Mouse (Mus musculus) brain, adult 2 months (tissue): ENCODE measurements around the gene Plxnc1.
A peak's percentile ranks its signal among the peaks of the same experiment; 100 is the strongest.

Source experiments
- DNase-seq: peaks from one replicate; pipeline ENCODE4 v3.0.0; 2011; ENCODE audit warnings: low read depth, low spot score

Plxnc1 gene

DNA sequence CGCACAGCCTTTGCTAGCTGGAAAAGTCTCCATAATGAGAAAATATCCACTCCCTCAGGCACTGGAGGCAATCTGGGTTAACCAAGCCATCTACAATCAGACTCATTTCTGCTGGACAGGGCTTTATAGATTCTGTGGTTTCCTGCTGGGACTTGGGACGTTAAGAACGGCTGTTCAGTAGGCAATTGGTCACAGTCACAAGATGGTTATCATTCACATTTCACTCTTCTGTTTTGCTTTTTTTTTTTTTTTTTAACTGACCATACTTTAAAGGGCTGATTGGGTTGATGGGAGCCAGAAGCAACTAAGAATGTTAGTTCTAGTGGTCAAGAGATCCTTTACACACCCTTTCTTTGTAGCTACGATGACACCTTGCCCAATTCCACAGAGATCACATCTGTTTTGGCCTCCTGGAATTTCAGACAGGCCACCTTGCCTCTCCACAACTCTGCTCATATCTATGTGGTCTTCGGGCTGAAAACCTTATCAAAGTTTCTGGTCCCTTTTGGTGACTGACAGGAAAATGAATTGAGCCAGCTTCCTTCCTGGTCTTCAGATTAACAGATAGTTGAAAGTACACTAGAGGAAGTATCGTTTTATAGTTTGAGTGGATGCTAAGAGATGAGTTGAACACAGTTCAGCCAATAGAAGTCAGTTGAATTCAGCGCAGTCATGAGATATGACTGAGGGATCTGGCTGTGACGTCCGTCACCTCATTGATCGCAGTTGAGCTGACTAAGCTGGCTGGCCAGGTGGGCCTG lies 3.5 kb upstream of the Plxnc1 start:
- no peak for DNase-seq

DNA sequence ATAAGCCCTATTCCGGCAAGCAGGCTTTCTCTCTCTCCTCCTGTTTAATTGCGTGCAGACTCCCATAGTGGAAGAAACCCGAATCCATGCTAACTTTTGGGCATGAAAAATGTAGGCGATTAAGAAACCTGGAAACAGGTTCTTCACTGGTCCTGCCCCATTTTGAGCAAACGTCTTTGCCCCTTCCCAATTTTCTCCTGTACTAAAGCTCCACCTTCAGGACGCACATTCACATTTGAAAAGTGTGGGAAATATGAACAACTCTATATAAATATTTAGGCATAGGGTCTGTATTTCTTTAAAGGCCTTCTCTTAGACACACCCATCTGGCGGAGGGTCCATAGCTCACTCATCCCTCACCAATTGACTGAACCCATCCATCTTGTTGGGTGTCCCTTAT lies 2.8 kb upstream of the Plxnc1 start:
- peak; percentile 53 for DNase-seq

DNA sequence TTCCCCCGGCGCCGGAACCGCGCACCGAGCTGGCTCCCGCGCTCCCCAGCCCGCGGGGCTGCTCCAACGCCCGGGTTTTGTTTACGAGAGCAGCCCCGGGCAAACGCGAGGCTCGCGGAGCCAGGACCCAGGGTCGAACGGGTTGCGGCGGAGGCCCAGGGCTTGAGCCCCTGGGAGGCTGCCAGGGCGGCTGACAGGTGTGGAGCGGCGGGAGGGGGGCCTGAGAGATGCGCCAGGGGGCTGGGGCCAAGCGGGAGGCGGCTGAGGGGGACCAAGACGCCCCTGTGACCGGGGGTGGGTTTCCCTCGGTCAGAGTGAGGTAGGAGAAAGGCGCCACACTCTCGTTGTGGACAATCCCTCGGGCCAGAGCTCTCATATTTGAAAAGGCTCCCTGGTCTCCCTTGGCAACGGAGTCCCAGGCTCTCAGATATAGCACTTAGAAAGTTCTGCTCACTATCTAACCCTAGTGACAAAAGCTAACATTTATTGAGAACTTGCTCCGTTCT lies 624 bp upstream of the Plxnc1 start:
- DNase-seq: peak; percentile 60

DNA sequence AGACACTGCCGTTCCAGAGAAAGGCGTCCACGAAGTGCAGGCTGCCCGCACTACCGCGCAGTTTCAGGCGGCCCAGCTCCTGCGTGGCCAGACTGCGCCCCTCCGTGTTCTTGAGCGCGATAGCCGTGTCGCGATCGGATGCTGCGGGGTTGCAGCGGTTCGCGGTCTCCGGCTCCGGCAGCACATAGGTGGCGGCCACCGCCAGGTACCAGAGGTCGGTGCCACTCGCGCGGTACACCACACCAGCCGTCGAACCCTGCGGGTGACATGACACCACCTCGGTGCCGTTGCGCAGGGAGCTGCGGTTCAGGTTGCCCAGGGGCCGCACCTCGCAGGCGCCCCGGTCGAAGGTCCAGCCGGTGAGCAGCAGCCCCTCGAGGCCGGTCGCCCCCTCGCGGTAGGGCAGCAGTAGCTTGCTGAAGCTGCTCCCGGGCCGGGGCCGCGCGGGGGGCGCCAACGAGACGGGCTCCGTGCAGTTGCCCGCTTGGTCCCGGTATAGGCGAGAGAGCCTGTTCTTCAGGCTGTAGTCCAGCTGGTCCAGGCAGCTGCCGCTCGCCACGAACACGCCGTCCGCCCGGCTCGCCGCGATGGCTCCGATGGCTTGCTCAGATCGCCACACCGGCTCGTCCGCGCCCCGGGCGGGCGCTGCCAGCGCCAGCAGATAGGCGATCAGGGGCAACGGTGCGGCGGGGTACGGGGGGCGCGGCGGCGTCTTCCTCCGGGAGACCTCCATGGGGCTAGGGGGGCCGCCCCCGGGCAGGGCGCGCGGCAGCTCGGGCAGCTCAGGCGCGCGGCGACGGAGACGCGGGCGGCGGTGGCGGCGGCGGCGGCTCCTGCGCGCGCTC lies 567 bp downstream of the Plxnc1 start:
- DNase-seq: peak; percentile 72

DNA sequence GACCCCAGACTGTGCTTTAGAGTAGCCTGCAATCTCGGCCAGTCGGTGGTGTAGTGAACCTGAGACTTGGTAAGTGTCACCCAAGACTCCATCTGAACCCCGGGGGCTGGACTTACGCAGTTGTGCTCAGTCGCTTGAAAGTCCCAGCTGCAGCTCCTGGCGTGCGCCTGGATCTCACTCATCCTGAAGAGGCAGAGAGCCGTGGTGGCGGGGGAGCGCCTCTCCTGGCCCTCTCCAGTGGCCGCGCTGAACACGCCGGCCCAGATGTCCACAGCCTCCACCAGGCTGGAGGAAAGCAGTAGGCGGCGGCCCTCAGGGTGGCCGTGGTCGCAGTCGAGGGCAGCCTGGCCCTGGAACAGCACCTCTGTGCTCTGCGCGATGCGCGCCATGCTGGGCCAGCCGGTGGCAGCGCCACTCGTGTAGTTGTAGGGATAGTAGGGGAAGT lies 1.2 kb downstream of the Plxnc1 start:
- DNase-seq: peak; percentile 58

DNA sequence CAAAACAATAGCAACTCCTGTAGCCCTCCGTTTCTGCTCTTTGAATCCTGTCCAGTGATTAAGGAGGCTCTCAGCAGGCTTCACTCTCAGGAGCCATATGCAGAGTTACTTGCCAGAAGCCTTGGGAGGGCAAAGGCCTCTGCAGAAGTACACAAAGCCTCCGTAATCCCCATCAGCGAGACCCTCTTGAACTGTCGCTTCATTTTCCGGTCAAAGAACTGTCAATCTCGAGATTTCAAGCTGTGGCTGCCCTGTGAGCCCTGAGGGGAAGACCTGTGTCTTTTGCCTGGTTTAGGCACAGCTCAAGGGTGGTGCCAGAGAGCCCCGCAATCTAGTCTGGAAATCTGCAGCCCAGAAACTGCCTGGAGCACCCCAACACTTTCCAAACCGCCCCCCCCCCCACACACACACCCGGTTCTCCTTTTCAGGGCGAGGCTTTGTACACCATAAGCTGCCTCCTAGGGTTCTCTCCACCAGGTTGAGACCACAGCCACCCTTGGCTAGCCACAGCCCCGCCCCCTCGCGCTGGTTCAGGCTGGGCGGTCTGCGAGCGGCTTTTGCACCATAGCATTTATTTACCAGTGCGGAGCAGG lies 2.1 kb downstream of the Plxnc1 start:
- DNase-seq: no peak

DNA sequence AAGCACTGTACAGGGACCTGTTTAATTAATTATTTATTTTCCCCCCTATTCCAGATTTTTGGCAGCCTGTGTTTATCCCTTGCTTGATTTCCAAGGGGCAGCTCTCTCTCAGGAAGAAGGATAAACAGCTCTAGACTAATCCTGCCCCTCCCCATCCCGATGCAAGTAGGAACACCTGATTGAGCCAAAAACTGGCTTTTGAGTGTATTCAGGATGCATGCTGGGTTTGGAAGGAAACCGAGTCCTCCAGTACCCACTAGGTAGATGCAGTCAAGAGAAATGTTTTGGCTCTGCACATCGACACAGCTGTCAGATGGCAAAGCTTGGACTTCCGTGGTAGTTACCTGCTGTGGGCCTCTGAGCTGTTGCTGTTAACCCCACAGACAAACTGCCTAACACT lies 3.1 kb downstream of the Plxnc1 start:
- DNase-seq: no peak

DNA sequence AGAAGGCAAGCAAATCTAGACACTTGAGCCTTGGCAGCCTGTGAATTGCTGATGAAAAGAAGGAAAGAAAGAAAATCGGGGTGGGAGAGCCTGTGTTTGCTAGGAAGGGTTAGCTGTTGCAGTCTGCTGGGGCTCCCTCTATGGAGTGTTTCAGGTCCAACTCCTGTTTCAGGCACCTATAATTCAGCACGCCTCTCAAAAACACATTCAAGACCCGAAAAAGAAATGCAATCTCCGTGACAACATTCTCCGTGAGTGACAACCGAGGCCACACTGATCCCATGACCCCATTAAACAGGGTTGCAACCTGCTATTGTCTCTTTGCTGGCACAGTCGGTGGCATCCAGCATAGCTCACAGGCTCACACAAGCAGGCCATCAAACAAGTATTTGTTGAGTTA lies 3.8 kb downstream of the Plxnc1 start:
- DNase-seq: peak; percentile 65

DNA sequence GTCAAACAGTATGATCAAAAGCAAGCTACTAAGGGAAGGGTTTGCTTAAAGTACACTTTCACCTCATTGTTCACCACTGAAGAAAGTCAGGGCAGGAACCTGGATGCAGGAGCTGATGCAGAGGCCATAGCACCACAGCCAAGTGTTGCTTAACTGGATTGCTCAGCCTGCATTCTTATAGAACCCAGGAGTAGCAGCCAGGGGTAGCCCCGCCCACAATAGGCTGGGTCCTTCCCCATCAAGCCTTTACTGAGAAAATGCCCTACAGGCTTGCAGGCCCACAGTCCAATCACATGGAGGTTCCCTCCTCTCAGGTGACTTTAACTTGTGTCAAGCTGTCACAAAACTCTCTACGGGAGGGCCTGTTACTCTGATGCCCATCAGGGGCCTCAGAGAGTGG lies 4.6 kb downstream of the Plxnc1 start:
- no peak for DNase-seq

DNA sequence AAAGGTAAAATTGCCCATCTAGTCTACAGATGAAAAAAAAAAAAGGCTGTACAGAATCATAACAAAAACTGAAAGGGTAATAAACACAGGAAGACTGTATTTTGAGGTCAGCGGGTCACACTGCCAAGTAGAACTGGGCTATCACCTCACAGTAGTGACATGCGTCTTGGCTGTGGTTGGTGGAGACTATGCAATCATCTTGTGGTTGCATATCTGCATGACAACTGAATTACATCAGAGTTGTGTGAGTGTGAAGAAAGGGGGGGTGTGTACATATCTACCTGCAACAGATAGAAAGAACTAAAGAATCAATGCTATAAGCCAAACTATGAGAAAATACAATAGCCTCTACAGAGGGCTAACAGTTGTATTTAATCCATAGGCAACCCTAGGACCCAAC lies 5.7 kb downstream of the Plxnc1 start:
- no peak for DNase-seq

DNA sequence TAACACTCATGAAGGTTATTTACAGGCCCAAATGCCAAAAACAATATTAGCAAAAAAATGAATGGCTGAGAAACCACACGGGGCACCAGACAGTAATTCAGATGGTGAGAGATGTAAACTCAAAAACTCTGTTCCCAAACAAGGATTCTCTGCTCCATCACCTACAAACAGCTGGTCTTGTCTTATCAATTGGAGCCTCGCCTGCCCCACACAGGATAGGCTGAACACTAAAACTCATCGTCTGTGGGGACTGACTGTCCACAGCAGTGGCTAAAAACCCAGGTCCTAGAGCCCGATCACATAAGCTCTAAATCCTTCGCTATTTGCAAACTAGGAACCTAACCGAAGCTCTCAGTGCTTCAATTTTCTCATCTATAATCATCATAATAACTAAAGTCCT lies 6.3 kb downstream of the Plxnc1 start:
- no peak for DNase-seq

DNA sequence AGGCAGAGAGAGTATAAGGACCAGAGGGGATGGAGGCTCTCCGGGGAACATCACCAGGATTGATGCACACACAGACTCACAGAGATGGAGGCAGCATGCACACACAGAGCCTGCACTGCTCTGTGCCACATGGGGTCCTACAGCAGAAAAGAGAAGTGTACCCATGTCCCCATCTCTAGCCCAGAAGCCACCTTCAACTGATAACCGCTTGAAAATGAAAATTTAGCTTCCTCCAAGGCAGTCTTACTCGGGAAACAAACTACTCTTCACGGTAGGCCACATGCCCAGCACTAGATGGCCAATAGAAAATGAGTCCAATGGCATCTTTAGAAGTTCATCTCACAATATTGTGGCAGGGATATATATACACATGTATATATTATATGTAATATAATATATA lies 9.4 kb downstream of the Plxnc1 start:
- no peak for DNase-seq

DNA sequence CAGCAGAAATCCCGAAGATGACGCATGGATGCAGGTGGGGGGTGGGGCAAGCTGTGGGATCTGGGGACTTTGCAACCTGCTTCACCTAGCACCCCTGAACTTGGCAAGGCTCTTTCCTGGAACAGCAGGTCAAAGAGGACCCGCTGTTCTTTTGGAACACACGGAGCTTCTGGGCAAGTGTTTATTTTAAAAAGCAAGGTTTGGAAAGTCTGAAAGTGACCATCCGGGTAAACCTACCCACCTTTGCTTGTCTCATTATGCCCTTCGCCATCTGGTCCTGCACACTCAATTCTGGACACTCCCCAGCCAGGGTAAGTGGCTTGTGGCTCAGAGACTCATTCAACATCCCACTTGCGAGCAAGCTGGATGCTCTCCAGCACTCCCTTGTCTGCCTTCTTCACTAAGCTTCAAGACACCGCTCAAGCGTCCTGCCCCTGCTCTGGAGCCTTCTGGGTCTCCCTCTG lies 10.5 kb downstream of the Plxnc1 start:
- DNase-seq: peak; percentile 84

DNA sequence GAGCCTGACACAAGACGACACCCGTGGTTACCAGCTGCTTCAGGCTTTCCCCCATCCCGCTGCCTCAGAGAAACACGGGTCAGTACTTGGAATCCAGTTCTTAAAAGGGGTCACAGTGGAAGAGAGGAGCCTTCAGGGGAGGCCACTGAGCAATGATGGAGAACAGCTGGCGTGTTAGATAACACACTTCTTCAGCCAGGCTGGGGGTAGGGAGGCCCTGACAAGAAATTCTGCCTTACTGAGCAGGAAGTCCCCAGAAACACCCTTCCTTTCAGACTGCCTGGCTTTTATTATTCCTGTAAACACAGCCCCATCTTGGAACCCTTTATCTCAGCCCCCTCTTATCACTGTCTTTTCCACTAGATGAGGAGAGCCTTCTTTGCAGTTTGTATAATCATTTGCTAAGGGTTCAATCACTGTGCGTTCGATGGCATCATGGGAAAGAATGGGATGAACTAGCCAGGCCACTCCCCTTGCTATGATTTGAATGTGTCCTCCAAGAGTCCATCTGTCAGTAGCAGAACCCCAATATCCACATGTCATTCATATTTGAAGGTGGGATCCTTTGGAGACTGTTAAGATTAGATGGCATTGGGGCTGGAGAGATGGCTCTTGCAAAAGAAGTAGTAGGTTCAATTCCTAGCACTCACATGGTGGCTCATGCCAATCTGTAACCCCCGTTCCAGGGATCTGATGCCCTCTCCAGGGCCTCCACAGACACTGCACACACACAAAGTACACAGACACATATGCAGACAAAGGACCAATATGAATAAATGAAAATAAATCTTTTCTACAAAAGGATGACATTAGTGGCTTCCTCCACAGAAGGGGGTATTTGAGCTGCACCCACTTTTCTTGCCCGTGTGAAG lies 12.4 kb downstream of the Plxnc1 start:
- DNase-seq: peak; percentile 57

DNA sequence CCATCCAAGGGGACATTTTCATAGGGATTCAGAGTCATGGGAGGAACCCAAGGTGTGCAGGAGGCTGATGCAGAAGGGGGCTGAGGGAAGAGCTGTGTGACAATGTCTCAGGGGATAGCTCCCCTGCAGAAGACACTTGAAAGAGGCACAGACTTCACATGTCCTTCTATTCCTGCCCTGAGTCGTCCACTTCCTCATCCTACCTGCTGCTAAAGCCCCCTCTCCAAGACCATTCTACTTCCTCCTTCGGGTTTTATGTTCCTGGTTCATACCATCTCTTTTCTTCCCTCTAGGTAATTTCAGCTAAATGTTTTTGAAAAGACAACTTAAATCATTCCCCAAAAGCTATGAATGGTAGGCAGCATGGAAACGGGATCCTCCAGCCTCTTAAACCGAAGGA lies 16.5 kb downstream of the Plxnc1 start:
- DNase-seq: no peak

DNA sequence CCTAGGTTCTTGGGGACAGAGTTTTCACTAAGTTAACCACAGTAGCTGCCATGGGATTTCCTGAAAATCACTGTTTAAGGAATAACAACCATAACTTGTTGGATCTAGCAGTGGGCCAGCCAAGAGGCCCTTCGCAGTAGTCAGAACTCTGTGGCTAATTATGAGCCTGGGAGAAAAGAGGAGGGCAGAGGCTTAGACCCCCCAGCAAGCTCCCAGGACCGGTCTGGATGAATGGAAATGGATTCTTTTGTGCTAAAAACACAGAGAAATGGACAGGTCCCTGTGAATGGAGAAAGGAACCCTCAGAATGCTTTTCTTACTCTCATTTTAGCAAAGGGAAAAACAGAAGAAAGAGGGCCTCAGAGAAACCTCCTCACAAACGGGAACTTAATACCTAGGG lies 18.3 kb downstream of the Plxnc1 start:
- no peak for DNase-seq

DNA sequence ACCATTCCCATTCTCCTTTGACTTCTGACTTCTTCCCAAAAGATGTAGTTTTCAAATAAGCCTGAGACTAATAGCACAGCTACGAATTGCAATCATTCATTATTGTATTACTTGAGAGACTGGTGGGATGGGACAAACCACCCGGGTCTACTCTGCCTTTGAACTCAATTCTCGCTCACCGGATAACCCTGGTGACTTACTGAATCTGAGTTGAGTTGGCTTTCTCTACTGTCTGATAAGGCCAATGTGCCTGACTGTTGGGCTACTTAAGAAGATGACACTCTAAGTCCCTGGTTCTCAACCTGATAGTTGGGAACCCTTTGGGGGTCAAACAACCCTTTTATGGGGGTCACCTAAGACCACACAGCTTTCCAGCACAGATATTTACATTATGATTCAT lies 19.8 kb downstream of the Plxnc1 start:
- DNase-seq: no peak

DNA sequence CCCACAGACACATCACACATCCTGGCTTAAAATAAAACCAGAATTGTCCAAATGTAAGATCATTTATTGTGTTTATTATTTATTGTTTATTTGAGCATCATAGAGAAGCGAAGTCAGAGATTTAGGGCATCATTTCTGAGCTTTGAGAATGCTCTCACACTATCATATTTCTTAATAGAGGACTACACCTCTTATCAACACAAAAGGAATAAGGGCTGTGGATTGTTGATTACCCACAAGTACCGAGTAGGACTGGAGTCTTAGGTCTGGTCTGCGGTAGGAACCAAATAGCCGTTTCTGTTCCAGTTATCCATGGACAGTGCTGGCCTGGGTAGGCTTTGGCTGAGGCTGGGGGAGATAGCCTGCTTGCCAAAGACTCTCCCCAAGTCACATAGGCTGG lies 20.2 kb downstream of the Plxnc1 start:
- DNase-seq: no peak

DNA sequence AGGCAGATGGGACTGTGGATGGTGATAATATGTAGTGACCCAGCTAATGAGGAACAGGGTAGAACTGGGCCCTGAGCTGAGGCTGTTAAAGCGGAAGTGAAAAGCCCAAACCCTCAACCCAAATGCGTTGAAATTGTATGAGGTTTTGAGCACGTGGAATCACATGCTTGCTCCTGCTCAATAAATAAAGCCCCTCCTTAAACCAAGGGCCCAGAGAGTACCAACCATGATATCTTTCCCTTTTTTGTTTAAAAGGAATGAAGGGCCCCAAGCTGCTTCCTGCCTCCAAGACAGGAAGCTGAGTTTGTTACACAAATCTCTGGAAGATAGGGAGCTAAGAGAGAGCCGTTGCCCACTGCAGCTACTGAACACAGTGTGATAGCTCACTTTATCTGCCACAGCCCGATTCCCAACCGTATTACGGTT lies 21.3 kb downstream of the Plxnc1 start:
- no peak for DNase-seq

DNA sequence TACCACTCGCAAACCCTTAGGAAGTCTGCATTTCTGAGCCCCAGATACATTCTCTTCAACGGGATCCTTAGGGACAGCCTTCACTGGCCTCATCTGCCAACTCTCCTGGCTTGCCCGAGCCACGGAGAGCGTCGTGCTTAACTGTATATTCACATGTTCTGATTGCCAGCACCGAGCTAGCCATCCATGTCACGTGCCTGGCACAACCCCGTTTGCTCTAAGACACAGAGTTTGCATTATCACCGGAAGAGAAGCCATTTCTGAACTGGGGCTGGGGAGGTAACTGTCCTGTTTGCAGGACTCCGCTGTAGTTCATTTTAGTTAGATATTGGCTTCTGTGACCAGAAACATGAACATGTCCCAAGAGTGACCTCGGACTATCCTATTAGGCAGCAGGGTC lies 21.8 kb downstream of the Plxnc1 start:
- no peak for DNase-seq

DNA sequence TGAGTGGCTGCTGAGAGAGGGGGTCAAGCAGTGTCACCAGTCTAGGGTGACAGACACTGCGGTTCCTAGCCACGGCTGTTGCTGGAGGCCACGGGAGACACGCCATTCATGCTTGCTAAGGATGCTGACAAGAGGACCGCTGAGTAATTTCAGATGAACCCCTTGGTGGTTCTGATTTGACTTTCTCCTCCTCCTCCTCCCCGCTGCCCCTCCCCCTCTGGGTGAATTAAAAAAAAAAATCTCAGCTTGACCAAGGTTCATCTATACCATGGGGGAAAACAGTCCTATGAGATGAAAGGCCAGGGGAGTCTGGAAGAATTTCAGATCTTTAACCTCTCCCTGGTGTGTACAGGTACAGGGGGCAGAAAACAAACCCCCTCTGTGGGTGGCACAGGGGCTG lies 22.9 kb downstream of the Plxnc1 start:
- DNase-seq: no peak
